Comparison of ENCODE assay signal across 13 mouse cellular contexts in the genomic region with DNA sequence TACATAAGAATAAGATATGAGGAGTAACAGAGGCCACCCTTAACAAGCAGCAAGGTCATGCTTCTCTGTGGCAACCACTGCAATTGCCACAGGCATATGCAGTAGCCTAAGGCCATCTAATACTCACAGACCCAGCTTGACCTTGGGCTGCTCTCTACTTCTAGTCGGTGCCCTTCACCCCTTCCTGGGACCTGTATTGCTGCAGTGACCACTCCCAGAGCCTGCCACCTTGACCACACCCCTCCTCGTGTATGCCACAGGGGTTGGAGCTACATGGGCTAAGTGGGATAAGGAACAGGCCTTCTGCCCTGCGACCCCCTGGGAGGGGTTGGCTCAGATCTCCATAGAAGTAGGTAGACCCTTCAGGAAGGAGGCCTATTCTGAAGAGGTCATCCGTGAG. TPM values are rescaled to one million over a fixed set of nuclear protein-coding genes. Genes with fewer than 3 reads are reported as not detected.
A peak's percentile ranks its signal among the peaks of the same experiment; 100 is the strongest.
DNase-seq lines count a peak whose midpoint lies in the region; ATAC-seq and TF ChIP-seq lines count a peak whose summit lies in the region.
"Had no signal": no experiment of that assay in that cellular context is flagged by ENCODE, and none has a peak within 500 bp of the region (broad histone marks: within the 10 kb centered on the region; RNA-seq: fewer than 3 reads in every experiment).

No protein-coding gene starts in this region.

- no peak overlapping the region for H3K9ac ChIP-seq in kidney, embryonic 16.5 days (replicated peaks; ENCODE audit: low read length)
- H3K9ac ChIP-seq in midbrain, embryonic 14.5 days (replicated peaks; ENCODE audit: low read length) = no peak overlapping the region
- H3K9ac ChIP-seq in midbrain, embryonic 15.5 days = no peak overlapping the region
- no peak overlapping the region for H3K9ac ChIP-seq in intestine, postnatal 0 days (ENCODE audit: low read depth, low read length)
- H3K9ac ChIP-seq: midbrain, embryonic 12.5 days; stomach, embryonic 15.5 days had no signal

- TF ChIP-seq CTCF in bone marrow, adult 2 months (IDR thresholded peaks at IDR 0.05; ENCODE audit: control insufficient read depth, insufficient read depth, low read length) = no peak
- no peak for TF ChIP-seq CTCF in intestine, postnatal 0 days (IDR thresholded peaks at IDR 0.05; ENCODE audit: low read depth)

- no peak overlapping the region for H3K4me3 ChIP-seq in kidney, embryonic 16.5 days (ENCODE audit: low read length)
- H3K4me3 ChIP-seq in midbrain, embryonic 14.5 days (replicated peaks; ENCODE audit: low read depth, low read length) = no peak overlapping the region
- no peak overlapping the region for H3K4me3 ChIP-seq in midbrain, embryonic 15.5 days
- H3K4me3 ChIP-seq in bone marrow, adult 2 months (replicated peaks; ENCODE audit: control insufficient read depth, low read depth, low read length) = peak overlapping the region; percentile 12
- H3K4me3 ChIP-seq in myocyte = peak overlapping the region; percentile 21
- no peak overlapping the region for H3K4me3 ChIP-seq in intestine, postnatal 0 days (ENCODE audit: low read depth, low read length)
- H3K4me3 ChIP-seq: embryonic facial prominence, embryonic 13.5 days; midbrain, embryonic 12.5 days; stomach, embryonic 15.5 days had no signal

- H3K79me2 ChIP-seq in myocyte (ENCODE audit: control insufficient read depth, insufficient read depth) = peaks cover 24% of the 10 kb centered on the region

- no peak for ATAC-seq in kidney, embryonic 16.5 days (ENCODE audit: low FRiP score, low TSS enrichment)
- 0 out of 2 replicates have a peak, but pooled peaks have one; percentile 8 for ATAC-seq in midbrain, embryonic 14.5 days (ENCODE audit: low FRiP score, low TSS enrichment)
- ATAC-seq in midbrain, embryonic 15.5 days (replicated peaks) = no peak
- no peak for ATAC-seq in intestine, postnatal 0 days

- DNase-seq in kidney, adult 11 months = peak; percentile 64
- no peak for DNase-seq in midbrain, embryonic 14.5 days
- DNase-seq: left cerebral cortex, postnatal 4 days; retina, postnatal 1 day had no signal

- TF ChIP-seq POLR2A in bone marrow, adult 2 months (IDR thresholded peaks at IDR 0.05; ENCODE audit: borderline replicate concordance, control insufficient read depth, low read depth, low read length) = no peak
- no peak for TF ChIP-seq POLR2A in myocyte (IDR thresholded peaks at IDR 0.05; ENCODE audit: insufficient read length, low read depth)

- H3K27ac ChIP-seq in kidney, embryonic 16.5 days (ENCODE audit: low read length) = no peak overlapping the region
- H3K27ac ChIP-seq in midbrain, embryonic 14.5 days (replicated peaks; ENCODE audit: low read depth, low read length) = no peak overlapping the region
- H3K27ac ChIP-seq in midbrain, embryonic 15.5 days = no peak overlapping the region
- H3K27ac ChIP-seq in bone marrow, adult 2 months (ENCODE audit: control insufficient read depth, insufficient read depth, low read depth, low read length, poor library complexity) = no peak overlapping the region
- no peak overlapping the region for H3K27ac ChIP-seq in intestine, postnatal 0 days (ENCODE audit: low read depth, low read length)

- H3K4me1 ChIP-seq in kidney, embryonic 16.5 days (ENCODE audit: insufficient read depth, low read length) = peaks cover 38% of the 10 kb centered on the region
- H3K4me1 ChIP-seq in midbrain, embryonic 14.5 days (ENCODE audit: control insufficient read depth, insufficient read depth, low read length) = no peaks in the 10 kb centered on the region
- H3K4me1 ChIP-seq in midbrain, embryonic 15.5 days = no peaks in the 10 kb centered on the region
- peaks cover 1% of the 10 kb centered on the region; the same call in 1 of the 2 replicates for H3K4me1 ChIP-seq in bone marrow, adult 2 months (ENCODE audit: control insufficient read depth, insufficient read depth, low read length)
- H3K4me1 ChIP-seq in intestine, postnatal 0 days (replicated peaks; ENCODE audit: control insufficient read depth, insufficient read depth, low read length) = 0 out of 2 replicates have a peak, but pooled peaks cover 3% of the 10 kb centered on the region

- no peak overlapping the region for H3ac ChIP-seq in myocyte (ENCODE audit: control insufficient read depth, insufficient read length)

- no peaks in the 10 kb centered on the region for H3K36me3 ChIP-seq in kidney, embryonic 16.5 days (ENCODE audit: insufficient read depth, low read length)
- H3K36me3 ChIP-seq in midbrain, embryonic 14.5 days (ENCODE audit: control insufficient read depth, insufficient read depth, low read length) = no peaks in the 10 kb centered on the region
- H3K36me3 ChIP-seq in midbrain, embryonic 15.5 days (replicated peaks) = no peaks in the 10 kb centered on the region
- no peaks in the 10 kb centered on the region for H3K36me3 ChIP-seq in myocyte (ENCODE audit: control insufficient read depth, insufficient read depth)
- H3K36me3 ChIP-seq in intestine, postnatal 0 days (ENCODE audit: control insufficient read depth, insufficient read depth) = no peaks in the 10 kb centered on the region
- H3K36me3 ChIP-seq: midbrain, embryonic 12.5 days; stomach, embryonic 15.5 days had no signal

- H3K4me2 ChIP-seq in kidney, embryonic 16.5 days (replicated peaks; ENCODE audit: low read depth, low read length) = no peak overlapping the region
- H3K4me2 ChIP-seq in midbrain, embryonic 14.5 days (ENCODE audit: low read length) = no peak overlapping the region
- H3K4me2 ChIP-seq in midbrain, embryonic 15.5 days = no peak overlapping the region
- H3K4me2 ChIP-seq in myocyte (ENCODE audit: low read depth) = peak overlapping the region; percentile 83
- H3K4me2 ChIP-seq in intestine, postnatal 0 days (replicated peaks; ENCODE audit: low read depth) = no peak overlapping the region
- H3K4me2 ChIP-seq: midbrain, embryonic 12.5 days; stomach, embryonic 15.5 days had no signal

- no peaks in the 10 kb centered on the region for H3K9me3 ChIP-seq in kidney, embryonic 16.5 days (ENCODE audit: low read length)
- no peaks in the 10 kb centered on the region for H3K9me3 ChIP-seq in midbrain, embryonic 14.5 days (ENCODE audit: control insufficient read depth, low read length)
- H3K9me3 ChIP-seq in midbrain, embryonic 15.5 days = no peaks in the 10 kb centered on the region
- no peaks in the 10 kb centered on the region for H3K9me3 ChIP-seq in intestine, postnatal 0 days (ENCODE audit: control insufficient read depth)
- H3K9me3 ChIP-seq: embryonic facial prominence, embryonic 13.5 days; midbrain, embryonic 12.5 days; stomach, embryonic 15.5 days had no signal

- H3K27me3 ChIP-seq in kidney, embryonic 16.5 days (ENCODE audit: insufficient read depth, low read length) = no peaks in the 10 kb centered on the region
- H3K27me3 ChIP-seq in midbrain, embryonic 14.5 days (ENCODE audit: control insufficient read depth, insufficient read depth, low read length) = no peaks in the 10 kb centered on the region
- H3K27me3 ChIP-seq in midbrain, embryonic 15.5 days (replicated peaks) = no peaks in the 10 kb centered on the region
- no peaks in the 10 kb centered on the region for H3K27me3 ChIP-seq in myocyte (ENCODE audit: control insufficient read depth, insufficient read depth, insufficient read length)
- H3K27me3 ChIP-seq in intestine, postnatal 0 days (replicated peaks; ENCODE audit: control insufficient read depth, insufficient read depth, low read length) = no peaks in the 10 kb centered on the region
- H3K27me3 ChIP-seq: embryonic facial prominence, embryonic 13.5 days; midbrain, embryonic 12.5 days; Patski; stomach, embryonic 15.5 days had no signal

- 86% methylated on average over 4 of the region's 4 CpGs for WGBS in kidney, embryonic 16.5 days
- 86% methylated on average over 4 of the region's 4 CpGs for WGBS in midbrain, embryonic 14.5 days
- 77% methylated on average over 4 of the region's 4 CpGs for WGBS in midbrain, embryonic 15.5 days
- 45% methylated on average over 4 of the region's 4 CpGs for whole genome bisulfite sequencing in bone marrow, adult 2 months
- 66% methylated on average over 4 of the region's 4 CpGs for WGBS in intestine, postnatal 0 days

TF ChIP-seq in myocyte, 11 proteins besides CTCF, POLR2A, EP300 and RAD21:
- TF ChIP-seq CEBPB (IDR thresholded peaks at IDR 0.05; ENCODE audit: insufficient read depth, poor library complexity, severe bottlenecking) (no peak), TCF12 (IDR thresholded peaks at IDR 0.05; ENCODE audit: insufficient read depth, poor library complexity, severe bottlenecking) (no peak), POLR2AphosphoS2 (IDR thresholded peaks at IDR 0.05; ENCODE audit: insufficient read length, low read depth) (no peak), MAX (IDR thresholded peaks at IDR 0.05; ENCODE audit: low read depth) (no peak), MYOD1 (IDR thresholded peaks at IDR 0.05; ENCODE audit: control insufficient read depth in 1 of 3, insufficient read length in 2 of 3, low read depth in 2 of 3) (no peak), MYOG (IDR thresholded peaks at IDR 0.05; ENCODE audit: control insufficient read depth in 1 of 3, insufficient read depth in 1 of 3, insufficient read length in 2 of 3, low read depth in 2 of 3) (no peak), USF1 (IDR thresholded peaks at IDR 0.05; ENCODE audit: low read depth) (no peak), SRF (IDR thresholded peaks at IDR 0.05; ENCODE audit: control insufficient read depth, insufficient read length, low read depth) (no peak), TCF3 (IDR thresholded peaks at IDR 0.05; ENCODE audit: insufficient read length, low read depth) (no peak), REST (IDR thresholded peaks at IDR 0.05; ENCODE audit: insufficient read depth, insufficient read length) (no peak), E2F4 (IDR thresholded peaks at IDR 0.05; ENCODE audit: insufficient read depth) (no peak)
TF ChIP-seq in myocyte: peak in this region for 0.

RNA-seq across cellular contexts. Expression of gene Trappc10, which starts 52.5 kb away (rescaled TPM):
- polyA plus RNA-seq in kidney, embryonic 16.5 days (2015; fragmentation: Nextera tagmentation; extraction: Ambion mirVana) = 5.3 and 8.3 TPM in 2 replicates
- polyA plus RNA-seq in midbrain, embryonic 14.5 days (2014; fragmentation: Nextera tagmentation; extraction: Ambion mirVana) = 33.4 and 37.2 TPM in 2 replicates
- polyA plus RNA-seq in midbrain, embryonic 15.5 days (2015; fragmentation: Nextera tagmentation; extraction: Ambion mirVana) = 27.2 and 29.2 TPM in 2 replicates
- 19.5 and 31.8 TPM in 2 replicates for polyA plus RNA-seq in bone marrow, adult 2 months (2011; ENCODE audit: insufficient read depth, insufficient read length, low replicate concordance, missing spikeins)
- 24.6 TPM for polyA plus RNA-seq in myocyte (2012; fragmentation: generic; extraction: Trizol)
- polyA plus RNA-seq in intestine, postnatal 0 days (2015; fragmentation: Nextera tagmentation; extraction: Ambion mirVana) = 28.1 and 32.1 TPM in 2 replicates

RNA-seq across cellular contexts. Expression of gene Agpat3, which starts 55.3 kb away (rescaled TPM):
- polyA plus RNA-seq in kidney, embryonic 16.5 days (2015; fragmentation: Nextera tagmentation; extraction: Ambion mirVana) = 48.2 and 81.9 TPM in 2 replicates
- 61.4 and 68.0 TPM in 2 replicates for polyA plus RNA-seq in midbrain, embryonic 14.5 days (2014; fragmentation: Nextera tagmentation; extraction: Ambion mirVana)
- 73.4 and 77.7 TPM in 2 replicates for polyA plus RNA-seq in midbrain, embryonic 15.5 days (2015; fragmentation: Nextera tagmentation; extraction: Ambion mirVana)
- polyA plus RNA-seq in bone marrow, adult 2 months (2011; ENCODE audit: insufficient read depth, insufficient read length, low replicate concordance, missing spikeins) = 15.4 and 21.4 TPM in 2 replicates
- polyA plus RNA-seq in myocyte (2012; fragmentation: generic; extraction: Trizol) = 183 TPM
- polyA plus RNA-seq in intestine, postnatal 0 days (2015; fragmentation: Nextera tagmentation; extraction: Ambion mirVana) = 277 and 284 TPM in 2 replicates

Comparison
In these comparisons a context has a peak if more than half of its experiments do, and no peak if none do; other contexts are left out.
1. H3K4me3 ChIP-seq: peak in bone marrow, adult 2 months (single experiment) and myocyte (single experiment); none in kidney, embryonic 16.5 days (single experiment), midbrain, embryonic 14.5 days (single experiment), midbrain, embryonic 15.5 days (single experiment) and intestine, postnatal 0 days (single experiment).